Mouse (Mus musculus): ENCODE results near the gene Tnc. TPM values are rescaled to one million over a fixed set of nuclear protein-coding genes. Genes with fewer than 3 reads are reported as not detected.

Gene Tnc
- polyA plus RNA-seq (2015; fragmentation: Nextera tagmentation; extraction: Ambion mirVana) = 36.9 and 41.1 TPM in 2 replicates

- H3K9me3 ChIP-seq = no peaks in the 10 kb centered on the region
- peaks cover 6% of the 10 kb centered on the region; the same call in 1 of the 2 replicates for H3K27me3 ChIP-seq
- peak within 1 kb of the TSS; percentile 75 for H3K4me2 ChIP-seq
- no peaks in the 10 kb centered on the region for H3K36me3 ChIP-seq
- peak within 1 kb of the TSS; percentile 40 for H3K9ac ChIP-seq
- H3K4me3 ChIP-seq = peak within 1 kb of the TSS; percentile 43
- ATAC-seq (ENCODE audit: borderline replicate concordance, extremely low read depth, low FRiP score, low TSS enrichment) = peak; percentile 87
- peaks cover 33% of the 10 kb centered on the region for H3K4me1 ChIP-seq
- under 1% methylated on average over 26 of the region's 26 CpGs for WGBS
- peak within 1 kb of the TSS; percentile 47; the same call in 1 of the 2 replicates for H3K27ac ChIP-seq
Measured at GRCm38 (mm10) chr4:64046831-64047493, at the start of gene Tnc. Gene Tnc, minus strand, starts transcription at chr4:64047015.

GRCm38 (mm10) chr4:64094221-64094620 is 47.4 kb upstream of the Tnc start:
- ATAC-seq (ENCODE audit: borderline replicate concordance, extremely low read depth, low FRiP score, low TSS enrichment) = no peak
- WGBS = 81% methylated on average over 5 of the region's 5 CpGs

GRCm38 (mm10) chr4:64092857-64093256 is 46.0 kb upstream of the Tnc start:
- no peak overlapping the region for H3K27ac ChIP-seq
- 83% methylated on average over 1 of the region's 1 CpGs for WGBS
- H3K36me3 ChIP-seq = no peaks in the 10 kb centered on the region
- H3K9me3 ChIP-seq = no peaks in the 10 kb centered on the region
- no peak for ATAC-seq (ENCODE audit: borderline replicate concordance, extremely low read depth, low FRiP score, low TSS enrichment)
- no peak overlapping the region for H3K9ac ChIP-seq
- H3K4me3 ChIP-seq = no peak overlapping the region
- no peaks in the 10 kb centered on the region for H3K27me3 ChIP-seq
- H3K4me2 ChIP-seq = no peak overlapping the region
- H3K4me1 ChIP-seq = no peaks in the 10 kb centered on the region

More at GRCm38 (mm10) chr4:64094221-64094620, 47.4 kb upstream of the Tnc start:
- H3K27ac ChIP-seq = no peak overlapping the region
- no peak overlapping the region for H3K4me2 ChIP-seq
- no peaks in the 10 kb centered on the region for H3K36me3 ChIP-seq
- no peaks in the 10 kb centered on the region for H3K27me3 ChIP-seq
- no peak overlapping the region for H3K4me3 ChIP-seq
- H3K9me3 ChIP-seq = no peaks in the 10 kb centered on the region
- H3K9ac ChIP-seq = no peak overlapping the region
- no peaks in the 10 kb centered on the region for H3K4me1 ChIP-seq

DNA sequence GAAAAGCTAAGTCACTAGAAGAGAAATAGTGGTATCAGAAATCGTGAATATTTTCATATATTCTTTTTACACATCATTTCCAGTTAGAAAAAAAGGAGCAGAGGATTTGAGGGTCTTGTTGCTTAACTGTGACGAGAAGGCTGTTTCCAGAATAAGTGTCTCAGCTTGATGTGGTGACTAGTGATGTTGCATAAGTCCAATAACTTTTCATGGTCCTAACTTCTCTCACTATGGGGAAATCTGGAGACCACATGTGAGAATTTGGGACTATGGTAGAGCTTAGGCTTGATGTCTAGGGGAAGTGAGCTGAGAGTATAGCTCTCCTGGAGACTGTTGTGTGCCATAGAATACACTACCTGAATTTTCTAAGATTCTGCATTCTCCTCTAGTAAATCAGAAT is 42.6 kb upstream of the Tnc start:
- ATAC-seq (ENCODE audit: borderline replicate concordance, extremely low read depth, low FRiP score, low TSS enrichment) = no peak
- Histone ChIP-seq H3K9me3 (no peaks in the 10 kb centered on the region), H3K4me1 (no peaks in the 10 kb centered on the region), H3K4me2 (no peak overlapping the region), H3K36me3 (no peaks in the 10 kb centered on the region), H3K27me3 (no peaks in the 10 kb centered on the region), H3K27ac (no peak overlapping the region), H3K4me3 (no peak overlapping the region), H3K9ac (no peak overlapping the region)
- 52% methylated on average over 2 of the region's 2 CpGs for WGBS

DNA sequence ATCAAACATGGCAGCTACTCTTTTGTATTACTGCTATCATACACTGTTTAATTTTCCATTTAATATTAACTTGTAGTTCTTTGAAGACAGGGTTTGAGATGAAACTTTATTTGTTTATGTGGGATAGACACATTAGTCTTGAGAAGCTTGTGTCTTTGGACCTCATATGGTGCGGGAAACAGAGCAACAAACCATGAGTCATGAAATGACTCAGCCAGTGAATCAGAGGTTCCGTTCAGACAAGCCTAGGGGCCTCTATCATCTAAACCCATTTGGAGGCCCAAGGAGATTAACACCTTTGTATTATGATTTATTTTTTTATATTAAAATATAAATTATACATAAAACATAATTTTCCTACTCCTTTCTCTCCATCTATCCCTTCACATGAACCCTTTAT is 40.9 kb upstream of the Tnc start:
- no peaks in the 10 kb centered on the region for H3K4me1 ChIP-seq

GRCm38 (mm10) chr4:64085993-64086567 is 39.3 kb upstream of the Tnc start:
- H3K27ac ChIP-seq = no peak overlapping the region
- H3K9ac ChIP-seq = no peak overlapping the region
- peaks cover 3% of the 10 kb centered on the region; the same call in 1 of the 2 replicates for H3K4me1 ChIP-seq
- no peak overlapping the region for H3K4me2 ChIP-seq
- no peaks in the 10 kb centered on the region for H3K9me3 ChIP-seq
- no peak overlapping the region for H3K4me3 ChIP-seq
- 84% methylated on average over 1 of the region's 1 CpGs for WGBS
- H3K36me3 ChIP-seq = no peaks in the 10 kb centered on the region
- no peak for ATAC-seq (ENCODE audit: borderline replicate concordance, extremely low read depth, low FRiP score, low TSS enrichment)
- H3K27me3 ChIP-seq = no peaks in the 10 kb centered on the region

More for the DNA sequence above, 40.9 kb upstream of the Tnc start:
- Histone ChIP-seq H3K9me3 (no peaks in the 10 kb centered on the region), H3K27ac (no peak overlapping the region), H3K36me3 (no peaks in the 10 kb centered on the region), H3K4me3 (no peak overlapping the region), H3K27me3 (no peaks in the 10 kb centered on the region), H3K9ac (no peak overlapping the region), H3K4me2 (no peak overlapping the region)
- no peak for ATAC-seq (ENCODE audit: borderline replicate concordance, extremely low read depth, low FRiP score, low TSS enrichment)
- 85% methylated on average over 2 of the region's 2 CpGs for WGBS

- 59% methylated on average over 5 of the region's 5 CpGs for WGBS
- Histone ChIP-seq H3K9me3 (no peaks in the 10 kb centered on the region), H3K4me1 (peaks cover 7% of the 10 kb centered on the region), H3K4me3 (no peak overlapping the region), H3K27me3 (no peaks in the 10 kb centered on the region), H3K27ac (no peak overlapping the region), H3K36me3 (no peaks in the 10 kb centered on the region), H3K4me2 (no peak overlapping the region), H3K9ac (no peak overlapping the region)
- ATAC-seq (ENCODE audit: borderline replicate concordance, extremely low read depth, low FRiP score, low TSS enrichment) = no peak
Measured at GRCm38 (mm10) chr4:64083858-64084257, 37.0 kb upstream of the Tnc start.

DNA sequence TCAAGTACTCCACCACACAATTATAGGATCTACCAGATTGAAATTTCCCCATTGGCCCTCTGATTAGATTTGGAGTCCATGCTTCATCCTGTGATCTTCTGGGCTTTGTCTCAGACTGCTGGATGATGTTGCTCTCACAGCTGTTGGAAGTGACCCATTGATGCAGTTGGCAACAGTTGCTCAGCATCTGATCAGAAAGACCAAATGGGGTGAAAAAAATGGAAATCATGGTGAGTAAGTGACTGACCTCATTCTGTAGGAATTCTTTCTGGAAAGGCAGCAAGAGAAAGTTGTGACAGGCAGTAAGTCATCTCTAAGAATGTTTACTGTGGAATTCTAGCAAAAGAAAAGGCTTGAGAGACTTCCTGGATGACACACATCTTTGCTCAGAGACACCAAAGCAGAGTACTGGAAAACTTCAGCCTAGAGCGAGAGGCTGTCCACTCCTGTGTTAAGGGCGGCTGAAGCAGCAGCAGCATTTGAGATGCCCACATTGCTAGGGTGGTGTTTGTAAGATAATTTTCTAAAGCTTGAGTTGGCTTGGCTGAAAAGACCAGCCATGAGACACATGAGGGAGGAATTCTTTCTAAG is 31.3 kb upstream of the Tnc start:
- H3K9ac ChIP-seq = no peak overlapping the region
- H3K4me1 ChIP-seq = peaks cover 18% of the 10 kb centered on the region
- no peak overlapping the region for H3K4me2 ChIP-seq
- H3K36me3 ChIP-seq = no peaks in the 10 kb centered on the region
- peak overlapping the region; percentile 8; the same call in 1 of the 2 replicates for H3K27ac ChIP-seq
- ATAC-seq (ENCODE audit: borderline replicate concordance, extremely low read depth, low FRiP score, low TSS enrichment) = peak; percentile 63; the same call in 1 of the 2 replicates
- no peaks in the 10 kb centered on the region for H3K27me3 ChIP-seq
- no peak overlapping the region for H3K4me3 ChIP-seq
- H3K9me3 ChIP-seq = no peaks in the 10 kb centered on the region
- WGBS = 64% methylated on average over 2 of the region's 2 CpGs

GRCm38 (mm10) chr4:64076349-64077025 is 29.7 kb upstream of the Tnc start:
- Histone ChIP-seq H3K36me3 (no peaks in the 10 kb centered on the region), H3K27me3 (no peaks in the 10 kb centered on the region), H3K9ac (no peak overlapping the region), H3K4me2 (no peak overlapping the region), H3K27ac (no peak overlapping the region), H3K9me3 (no peaks in the 10 kb centered on the region), H3K4me1 (peaks cover 18% of the 10 kb centered on the region), H3K4me3 (no peak overlapping the region)
- 71% methylated on average over 6 of the region's 6 CpGs for WGBS
- ATAC-seq (ENCODE audit: borderline replicate concordance, extremely low read depth, low FRiP score, low TSS enrichment) = no peak

DNA sequence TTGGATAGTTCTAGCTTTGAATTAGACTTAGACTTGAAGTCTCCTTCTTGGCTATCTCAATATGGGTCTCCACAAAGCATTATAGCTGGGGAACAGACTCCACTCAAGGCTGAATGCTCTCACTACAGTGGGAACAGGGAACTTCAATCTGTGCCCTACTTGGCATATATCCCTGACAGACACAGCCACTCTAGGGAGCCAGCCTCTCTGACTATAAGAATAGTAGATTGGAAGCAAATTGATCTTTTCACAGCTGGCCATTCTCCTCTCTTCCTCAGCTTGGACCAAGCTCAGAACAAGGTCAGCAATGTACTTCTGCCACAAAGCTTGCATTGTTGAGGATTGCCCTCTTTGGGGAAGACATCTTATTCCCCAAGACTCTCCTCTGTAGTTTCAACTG is 27.9 kb upstream of the Tnc start:
- Histone ChIP-seq H3K36me3 (no peaks in the 10 kb centered on the region), H3K27ac (no peak overlapping the region), H3K27me3 (no peaks in the 10 kb centered on the region), H3K9me3 (no peaks in the 10 kb centered on the region), H3K4me2 (no peak overlapping the region), H3K9ac (no peak overlapping the region), H3K4me1 (peaks cover 11% of the 10 kb centered on the region; the same call in 1 of the 2 replicates), H3K4me3 (no peak overlapping the region)
- no peak for ATAC-seq (ENCODE audit: borderline replicate concordance, extremely low read depth, low FRiP score, low TSS enrichment)

- H3K27ac ChIP-seq = no peak overlapping the region
- no peaks in the 10 kb centered on the region for H3K36me3 ChIP-seq
- no peak overlapping the region for H3K9ac ChIP-seq
- no peak for ATAC-seq (ENCODE audit: borderline replicate concordance, extremely low read depth, low FRiP score, low TSS enrichment)
- no peaks in the 10 kb centered on the region for H3K27me3 ChIP-seq
- H3K9me3 ChIP-seq = no peaks in the 10 kb centered on the region
- no peak overlapping the region for H3K4me2 ChIP-seq
- 54% methylated on average over 7 of the region's 7 CpGs for WGBS
- H3K4me3 ChIP-seq = no peak overlapping the region
- H3K4me1 ChIP-seq = no peaks in the 10 kb centered on the region
Measured at GRCm38 (mm10) chr4:64067394-64067793, 20.6 kb upstream of the Tnc start.

DNA sequence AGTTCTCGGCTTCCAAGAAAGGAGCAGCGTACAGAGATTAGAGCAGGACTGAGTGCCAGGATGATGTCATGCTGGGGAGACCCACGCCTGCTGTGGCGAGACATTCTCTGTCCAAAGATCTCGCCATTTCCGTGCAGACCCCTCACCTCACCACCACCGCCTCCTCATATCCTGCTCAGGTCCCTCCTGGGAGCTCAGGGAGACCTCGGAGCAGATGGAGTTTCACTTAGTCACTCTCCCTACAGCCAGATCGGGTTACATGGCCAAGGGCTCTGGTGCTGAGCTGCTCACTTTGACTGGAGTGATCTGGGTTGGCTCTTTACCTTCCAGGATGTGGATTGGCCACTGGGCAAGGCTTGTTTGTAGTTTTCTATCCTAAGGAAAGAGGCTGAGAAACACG is 18.5 kb upstream of the Tnc start:
- ATAC-seq (ENCODE audit: borderline replicate concordance, extremely low read depth, low FRiP score, low TSS enrichment) = peak; percentile 42; the same call in 1 of the 2 replicates
- no peaks in the 10 kb centered on the region for H3K36me3 ChIP-seq
- peak overlapping the region; percentile 19; the same call in 1 of the 2 replicates for H3K4me2 ChIP-seq
- H3K4me1 ChIP-seq = no peaks in the 10 kb centered on the region
- no peak overlapping the region for H3K9ac ChIP-seq
- 28% methylated on average over 10 of the region's 10 CpGs for WGBS
- H3K4me3 ChIP-seq = no peak overlapping the region
- no peak overlapping the region for H3K27ac ChIP-seq
- H3K9me3 ChIP-seq = no peaks in the 10 kb centered on the region
- H3K27me3 ChIP-seq = no peaks in the 10 kb centered on the region

Measured in lung, embryonic 15.5 days (tissue).